Mouse (Mus musculus): ENCODE measurements around the gene Dbp.

Dbp gene

GRCm38 (mm10) chr7:45704730-45705442 lies at the start of gene Dbp:
Dbp (plus strand) TSS chr7:45705088.
- peak; percentile 99 to 100 for DNase-seq

DNA sequence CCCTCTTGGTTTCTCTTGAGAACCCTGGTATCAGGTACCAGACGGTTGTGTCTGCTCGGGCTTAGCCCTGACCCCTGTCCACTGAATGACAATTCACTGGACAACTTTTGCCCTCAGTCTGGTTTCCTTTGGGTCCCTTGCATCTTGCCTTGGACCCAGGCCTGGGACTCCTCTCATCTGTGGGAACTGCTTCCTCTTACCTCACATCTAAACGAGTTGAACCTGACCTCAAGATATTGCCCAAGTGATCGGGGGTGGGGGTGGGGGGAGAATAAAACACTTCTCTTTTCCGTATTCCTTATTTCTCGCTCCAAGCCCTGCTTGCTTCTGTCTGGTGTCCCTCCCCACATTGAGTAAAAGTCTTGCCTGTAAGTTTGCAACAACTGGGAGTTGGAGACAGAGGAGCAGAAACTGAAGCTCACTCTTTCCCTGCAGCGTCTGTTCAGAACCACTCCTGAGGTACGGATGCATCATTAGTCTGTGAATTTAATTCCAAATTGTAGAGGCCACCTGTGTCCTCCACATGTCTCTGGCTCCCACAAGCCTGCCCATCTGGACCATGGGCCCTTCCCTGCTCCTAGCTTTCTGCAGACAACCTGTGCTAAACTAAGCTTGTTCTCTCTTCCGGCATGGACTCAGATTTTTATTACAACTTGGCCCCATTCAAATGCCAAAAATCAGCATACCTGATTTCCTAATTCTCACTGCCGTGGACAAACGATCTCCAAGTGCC lies 44.0 kb upstream of the Dbp start:
- peak in 1 of 2 experiments; percentile 19 for DNase-seq

DNA sequence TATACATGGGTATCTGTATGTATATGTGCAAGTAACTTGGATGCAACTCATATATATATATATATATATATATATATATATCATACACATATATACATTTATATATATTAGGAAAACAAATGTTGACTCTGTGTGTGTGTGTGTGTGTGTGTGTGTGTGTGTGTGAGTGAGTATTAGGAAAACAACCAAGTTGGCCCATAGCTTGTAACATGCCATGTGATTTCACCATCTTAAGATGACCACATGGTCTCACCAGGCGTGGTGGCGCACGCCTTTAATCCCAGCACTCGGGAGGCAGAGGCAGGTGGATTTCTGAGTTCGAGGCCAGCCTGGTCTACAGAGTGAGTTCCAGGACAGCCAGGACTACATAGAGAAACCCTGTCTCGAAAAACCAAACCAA lies 43.2 kb upstream of the Dbp start:
- peak in 1 of 2 experiments; percentile 4 for DNase-seq

- peak in 1 of 2 experiments; percentile 23 for DNase-seq
These were observed 39.4 kb upstream of the Dbp start for GRCm38 (mm10) chr7:45665303-45666138.

GRCm38 (mm10) chr7:45666161-45666560 lies 38.7 kb upstream of the Dbp start, which contains the start of gene Fut2:
Fut2 (minus strand) TSS chr7:45666394.
- peak in 1 of 2 experiments; percentile 17 for DNase-seq

GRCm38 (mm10) chr7:45667761-45668160 lies 37.1 kb upstream of the Dbp start:
- peak in 1 of 2 experiments; percentile 11 for DNase-seq

- no peak for DNase-seq
These were observed 36.0 kb upstream of the Dbp start for GRCm38 (mm10) chr7:45668921-45669320.

GRCm38 (mm10) chr7:45677627-45678295 lies 27.1 kb upstream of the Dbp start:
- DNase-seq = no peak

DNA sequence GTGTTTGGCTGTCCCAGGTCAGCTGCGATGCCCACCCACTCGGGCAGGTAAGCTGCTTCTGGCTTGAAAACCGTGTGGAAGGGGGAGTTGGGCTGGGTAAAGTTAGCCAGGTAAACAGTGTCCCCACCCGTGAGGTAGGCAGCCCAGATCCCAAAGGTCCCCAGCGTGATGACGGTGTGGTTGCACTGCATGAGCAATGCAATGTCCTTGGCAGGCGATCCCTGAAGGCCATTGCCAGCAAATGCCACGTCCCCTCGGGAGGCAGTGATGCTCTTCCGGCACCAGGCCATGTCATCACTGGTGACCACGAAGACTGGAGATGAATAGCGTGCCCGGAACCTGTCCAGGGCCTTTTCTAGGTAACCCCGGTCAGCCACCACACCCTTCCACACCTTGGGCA lies 26.4 kb upstream of the Dbp start:
- no peak for DNase-seq

- DNase-seq = peak; percentile 57 to 71
These were observed 24.8 kb upstream of the Dbp start for GRCm38 (mm10) chr7:45679966-45680621.

GRCm38 (mm10) chr7:45681046-45681736 lies 23.7 kb upstream of the Dbp start:
- peak; percentile 55 to 72 for DNase-seq

DNA sequence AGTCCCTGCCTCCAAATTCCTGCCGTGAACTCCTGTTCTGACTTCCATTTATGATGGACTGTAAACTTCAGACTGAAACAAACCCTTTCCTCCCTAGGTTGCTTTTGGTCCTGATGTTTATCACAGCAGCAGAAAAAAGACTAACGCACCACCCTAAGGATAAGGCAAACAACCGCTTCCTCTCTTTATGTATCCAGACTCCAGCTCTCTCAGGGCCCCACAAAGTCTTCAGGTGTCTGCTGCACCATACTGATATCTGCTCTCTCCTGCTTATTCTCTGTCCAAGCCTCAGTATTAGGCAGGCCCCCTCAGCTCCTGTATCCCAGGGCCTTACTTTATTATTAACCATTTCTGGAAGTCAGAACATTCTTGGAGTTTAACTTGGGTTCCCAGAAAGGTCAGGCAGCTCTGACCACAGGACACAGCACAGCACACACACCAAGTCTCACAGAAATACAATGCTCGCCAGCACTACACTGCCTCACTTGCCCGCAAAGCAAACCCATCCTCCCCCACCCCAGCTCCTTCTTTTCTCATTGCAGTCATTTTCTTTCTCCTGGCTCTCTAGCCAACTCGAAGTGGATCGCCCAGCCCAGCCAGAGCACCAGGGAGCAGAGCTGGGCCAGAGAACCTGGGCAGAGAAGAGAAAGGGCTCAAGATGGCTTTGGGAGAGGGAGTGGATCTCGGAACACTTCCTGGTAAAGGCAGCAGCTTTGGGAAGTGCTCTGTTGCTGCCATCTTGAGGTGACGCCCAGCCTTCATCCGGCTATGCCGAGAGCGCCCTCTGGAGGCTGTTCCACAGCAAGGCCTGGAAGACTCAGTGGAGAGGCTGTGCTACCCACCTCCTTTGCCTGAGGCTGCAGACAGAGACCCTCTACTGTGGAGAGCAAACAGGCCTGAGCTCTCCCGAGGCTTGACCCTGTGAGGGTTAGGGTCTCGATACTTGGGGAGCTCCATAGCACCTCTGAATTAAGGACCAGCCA lies 22.5 kb upstream of the Dbp start:
- DNase-seq = peak; percentile 90 to 92

GRCm38 (mm10) chr7:45683396-45684050 lies 21.4 kb upstream of the Dbp start, which contains the start of gene Ntn5:
Ntn5 (plus strand) TSS chr7:45684022.
- DNase-seq = no peak

GRCm38 (mm10) chr7:45685811-45686210 lies 19.1 kb upstream of the Dbp start:
- no peak for DNase-seq

GRCm38 (mm10) chr7:45686841-45687240 lies 18.0 kb upstream of the Dbp start:
- DNase-seq = peak in 1 of 2 experiments; percentile 29

- DNase-seq = no peak
These were observed 15.8 kb upstream of the Dbp start for GRCm38 (mm10) chr7:45689099-45689498.

DNA sequence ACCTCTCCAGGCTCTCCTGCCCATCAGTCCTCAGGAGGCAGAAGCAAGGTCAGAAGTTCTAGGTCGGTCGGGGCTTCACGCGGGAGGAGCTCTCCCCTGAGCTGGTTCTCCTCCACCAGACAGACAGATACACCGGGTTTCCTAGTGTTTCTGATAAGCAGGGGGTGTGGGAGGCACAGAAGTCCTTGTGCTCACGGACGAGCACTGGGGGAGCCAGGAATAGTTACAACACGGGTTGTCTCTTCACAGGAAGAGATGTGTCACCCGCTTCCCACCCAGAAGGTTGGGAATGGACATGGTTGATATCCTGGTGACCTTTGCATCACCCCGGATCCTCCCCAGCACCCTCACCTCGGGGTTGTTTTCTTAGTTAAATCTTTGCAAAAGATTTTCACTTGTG lies 15.1 kb upstream of the Dbp start:
- DNase-seq = no peak

DNA sequence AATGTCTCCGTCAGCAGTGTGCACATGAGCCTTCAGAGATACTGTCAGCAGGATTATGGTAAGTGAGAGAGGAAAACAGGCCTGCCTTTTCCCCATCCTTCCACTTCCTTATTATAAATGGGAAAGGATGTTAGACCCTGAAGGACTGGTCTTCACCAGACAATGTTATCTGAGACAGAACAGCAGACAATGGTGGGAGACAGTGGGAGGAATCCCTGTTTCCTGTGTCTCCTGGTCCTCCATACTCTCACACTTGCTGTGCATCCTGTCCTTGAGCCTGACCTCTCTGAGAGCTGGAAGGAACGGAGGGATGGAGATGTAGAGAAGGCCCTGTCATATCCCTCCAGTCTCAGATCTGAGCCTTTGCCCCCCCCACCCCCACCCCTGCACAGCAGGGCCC lies 12.5 kb upstream of the Dbp start:
- peak in 1 of 2 experiments; percentile 5 for DNase-seq

DNA sequence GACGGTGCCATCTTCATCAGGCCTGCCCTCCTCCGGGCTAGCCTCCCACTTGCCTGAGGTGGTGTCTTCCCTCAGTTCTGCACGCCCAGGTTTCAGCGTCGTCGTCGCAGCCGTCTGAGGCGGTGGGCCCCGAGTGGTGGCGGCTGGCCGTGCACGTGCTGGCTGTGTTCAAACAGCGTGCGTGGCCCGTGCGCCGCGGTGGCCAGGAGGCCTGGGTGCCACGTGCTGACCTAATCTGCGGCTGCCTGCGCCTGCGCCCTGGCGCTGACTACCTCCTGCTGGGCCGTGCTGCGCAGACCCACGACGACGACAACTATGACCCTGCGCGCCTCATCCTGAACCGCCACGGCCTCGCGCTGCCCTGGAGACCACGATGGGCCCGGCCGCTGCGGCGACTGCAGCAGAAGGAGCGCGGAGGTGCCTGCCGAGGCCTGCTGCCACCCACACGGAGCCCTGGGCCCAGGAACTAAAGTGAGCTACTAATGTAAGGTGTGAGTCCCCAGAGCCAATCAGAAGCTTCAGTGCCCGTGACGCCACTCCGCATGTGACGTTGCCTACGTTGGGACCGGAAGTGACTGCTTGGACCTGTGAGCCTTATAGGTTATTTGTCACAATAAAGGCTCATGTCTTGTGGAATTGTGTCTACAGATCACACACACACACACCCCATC lies 10.8 kb upstream of the Dbp start, which contains the start of gene Sec1:
Sec1 (minus strand) TSS at position 482 of the 671 bp plus-strand sequence.
- DNase-seq = no peak
